Mouse (Mus musculus) MEL (cell line): Measurements from ENCODE around the gene Iqck. TPM values are rescaled to one million over a fixed set of nuclear protein-coding genes. Genes with fewer than 3 reads are reported as not detected.

ENCODE experiments used
- DNase-seq: peaks from one replicate; pipeline ENCODE4 v3.0.0; 2011; ENCODE audit warnings: low read depth, low spot score
- H3K27ac ChIP-seq: 2 replicates; pipeline ENCODE4 v1.5.1; 2012; ENCODE audit warnings: low read depth, mild to moderate bottlenecking, control low read depth, low read length, moderate library complexity; ENCODE audit not compliant: control insufficient read depth
- H3K27me3 ChIP-seq, 2 experiments: fragments of 150-350 bp in 1 of 2; sonication (generic) in 1 of 2; 2 replicates each; pipeline ENCODE4 v1.6.1; 2012; ENCODE audit warnings: low read length in 2 of 2, mild to moderate bottlenecking in 2 of 2, improper control_type of control experiment in 1 of 2, moderate library complexity in 1 of 2; ENCODE audit not compliant: insufficient read depth in 2 of 2, control insufficient read depth in 1 of 2
- H3K36me3 ChIP-seq, 2 experiments: 2 replicates each; pipeline ENCODE4 v1.6.1; 2012 to 2014; ENCODE audit warnings: low read length in 2 of 2, improper control_type of control experiment in 1 of 2, inconsistent platforms in 1 of 2, mild to moderate bottlenecking in 1 of 2; ENCODE audit not compliant: insufficient read depth in 2 of 2, control insufficient read depth in 1 of 2
- H3K4me1 ChIP-seq, 2 experiments: fragments of 150-350 bp in 1 of 2; sonication (generic) in 1 of 2; 2 replicates each; pipeline ENCODE4 v1.6.1; 2012; ENCODE audit warnings: low read length in 2 of 2, improper control_type of control experiment in 1 of 2, mild to moderate bottlenecking in 1 of 2; ENCODE audit not compliant: insufficient read depth in 2 of 2, control insufficient read depth in 1 of 2
- H3K4me3 ChIP-seq, 2 experiments: fragments of 150-350 bp in 1 of 2; sonication (generic) in 1 of 2; 2 replicates each; pipeline ENCODE4 v1.5.1; 2012; ENCODE audit warnings: low read depth in 2 of 2, low read length in 2 of 2, mild to moderate bottlenecking in 2 of 2, moderate library complexity in 2 of 2, control low read depth in 1 of 2, improper control_type of control experiment in 1 of 2; ENCODE audit not compliant: control insufficient read depth in 1 of 2, insufficient read depth in 1 of 2
- H3K79me2 ChIP-seq: 2 replicates; pipeline ENCODE4 v1.6.1; 2012; ENCODE audit warnings: mild to moderate bottlenecking, low read length, moderate library complexity; ENCODE audit not compliant: control insufficient read depth, poor library complexity, insufficient read depth
- H3K9ac ChIP-seq: 2 replicates; pipeline ENCODE4 v1.6.1; 2012; ENCODE audit warnings: low read depth, mild to moderate bottlenecking, control low read depth, low read length, moderate library complexity; ENCODE audit not compliant: control insufficient read depth, poor library complexity, severe bottlenecking
- H3K9me3 ChIP-seq: fragments of 150-350 bp; sonication (generic); replicated peaks from 2 replicates; pipeline ENCODE4 v1.6.1; 2012; ENCODE audit warnings: mild to moderate bottlenecking, low read length, improper control_type of control experiment, moderate library complexity; ENCODE audit not compliant: insufficient read depth
- BHLHE40 ChIP-seq: IDR thresholded peaks from 2 replicates; pipeline ENCODE4 v1.6.1; 2012; ENCODE audit warnings: low read depth, mild to moderate bottlenecking, inconsistent platforms, low read length, improper control_type of control experiment, borderline replicate concordance
- CHD2 ChIP-seq: IDR thresholded peaks from 2 replicates; pipeline ENCODE4 v1.6.1; 2011; ENCODE audit warnings: low read length, improper control_type of control experiment
- E2F4 ChIP-seq: IDR thresholded peaks from 2 replicates; pipeline ENCODE4 v1.6.1; 2011; ENCODE audit warnings: low read depth, low read length, improper control_type of control experiment, borderline replicate concordance
- ELF1 ChIP-seq: IDR thresholded peaks from 2 replicates; pipeline ENCODE4 v1.6.1; 2014; ENCODE audit warnings: low read depth, mild to moderate bottlenecking, inconsistent platforms, low read length, improper control_type of control experiment, moderate library complexity
- EP300 ChIP-seq, 2 experiments: IDR thresholded peaks; 2 replicates each; pipeline ENCODE4 v1.6.1; 2011; ENCODE audit warnings: improper control_type of control experiment in 2 of 2, low read length in 2 of 2, low read depth in 1 of 2, mild to moderate bottlenecking in 1 of 2
- GATA1 ChIP-seq: IDR thresholded peaks from 2 replicates; pipeline ENCODE4 v1.6.1; 2011; ENCODE audit warnings: low read depth, low read length, improper control_type of control experiment
- HCFC1 ChIP-seq: IDR thresholded peaks from 2 replicates; pipeline ENCODE4 v1.6.1; 2012; ENCODE audit warnings: low read depth, mild to moderate bottlenecking, inconsistent platforms, low read length, improper control_type of control experiment, moderate library complexity
- KAT2A ChIP-seq: conservative IDR thresholded peaks from 2 replicates; pipeline ENCODE4 v1.6.1; 2012; ENCODE audit warnings: low read depth, low read length, improper control_type of control experiment, inconsistent platforms
- MAX ChIP-seq: IDR thresholded peaks from 2 replicates; pipeline ENCODE4 v1.6.1; 2011; ENCODE audit warnings: low read length, improper control_type of control experiment
- MAZ ChIP-seq: IDR thresholded peaks from 2 replicates; pipeline ENCODE4 v1.6.1; 2012; ENCODE audit warnings: low read depth, mild to moderate bottlenecking, inconsistent platforms, low read length, improper control_type of control experiment
- MEF2A ChIP-seq: IDR thresholded peaks from 2 replicates; pipeline ENCODE4 v1.6.1; 2014; ENCODE audit warnings: low read depth, mild to moderate bottlenecking, inconsistent platforms, low read length, improper control_type of control experiment; ENCODE audit not compliant: poor library complexity, insufficient replicate concordance, severe bottlenecking; ENCODE audit errors: extremely low read depth
- MXI1 ChIP-seq: IDR thresholded peaks from 2 replicates; pipeline ENCODE4 v1.6.1; 2011; ENCODE audit warnings: mild to moderate bottlenecking, low read depth, low read length, improper control_type of control experiment
- MYB ChIP-seq: IDR thresholded peaks from 2 replicates; pipeline ENCODE4 v1.6.1; 2011; ENCODE audit warnings: mild to moderate bottlenecking, low read depth, low read length, improper control_type of control experiment
- MYC ChIP-seq: IDR thresholded peaks from 2 replicates; pipeline ENCODE4 v1.6.1; 2011; ENCODE audit warnings: low read depth, mild to moderate bottlenecking, low read length, improper control_type of control experiment, moderate library complexity
- POLR2AphosphoS2 ChIP-seq: IDR thresholded peaks from 2 replicates; pipeline ENCODE4 v1.6.1; 2011; ENCODE audit warnings: low read length, improper control_type of control experiment
- POLR2AphosphoS5 ChIP-seq: IDR thresholded peaks from 2 replicates; pipeline ENCODE4 v1.6.1; 2012; ENCODE audit warnings: low read depth, borderline replicate concordance, mild to moderate bottlenecking, inconsistent platforms, low read length, moderate library complexity, mixed read lengths
- RCOR1 ChIP-seq: IDR thresholded peaks from 2 replicates; pipeline ENCODE4 v1.6.1; 2012; ENCODE audit warnings: low read depth, mild to moderate bottlenecking, inconsistent platforms, low read length, improper control_type of control experiment
- SIN3A ChIP-seq: IDR thresholded peaks from 2 replicates; pipeline ENCODE4 v1.6.1; 2012; ENCODE audit warnings: low read length, improper control_type of control experiment, inconsistent platforms
- SMC3 ChIP-seq: IDR thresholded peaks from 2 replicates; pipeline ENCODE4 v1.6.1; 2011; ENCODE audit warnings: low read depth, low read length, improper control_type of control experiment
- TBP ChIP-seq: IDR thresholded peaks from 2 replicates; pipeline ENCODE4 v1.8.0; 2011; ENCODE audit warnings: low read depth, low read length, improper control_type of control experiment
- TCF12 ChIP-seq: IDR thresholded peaks from 2 replicates; pipeline ENCODE4 v1.6.1; 2014; ENCODE audit warnings: low read depth, mild to moderate bottlenecking, inconsistent platforms, low read length, improper control_type of control experiment, moderate library complexity
- UBTF ChIP-seq: IDR thresholded peaks from 2 replicates; pipeline ENCODE4 v1.6.1; 2012; ENCODE audit warnings: low read depth, mild to moderate bottlenecking, inconsistent platforms, low read length, improper control_type of control experiment, moderate library complexity, borderline replicate concordance; ENCODE audit not compliant: insufficient read depth
- USF2 ChIP-seq, 2 experiments: IDR thresholded peaks; 2 replicates each; pipeline ENCODE4 v1.6.1; 2011 to 2012; ENCODE audit warnings: improper control_type of control experiment in 2 of 2, low read length in 2 of 2, borderline replicate concordance in 1 of 2, inconsistent platforms in 1 of 2, low read depth in 1 of 2, mild to moderate bottlenecking in 1 of 2; ENCODE audit not compliant: insufficient read depth in 1 of 2
- ZC3H11A ChIP-seq: IDR thresholded peaks from 2 replicates; pipeline ENCODE4 v1.6.1; 2012; ENCODE audit warnings: low read depth, mild to moderate bottlenecking, inconsistent platforms, low read length, improper control_type of control experiment
- ZKSCAN1 ChIP-seq: IDR thresholded peaks from 2 replicates; pipeline ENCODE4 v1.6.1; 2012; ENCODE audit warnings: low read depth, mild to moderate bottlenecking, inconsistent platforms, low read length, improper control_type of control experiment, moderate library complexity
- ZMIZ1 ChIP-seq: IDR thresholded peaks from 2 replicates; pipeline ENCODE4 v1.6.1; 2012; ENCODE audit warnings: low read depth, mild to moderate bottlenecking, inconsistent platforms, low read length, improper control_type of control experiment, moderate library complexity
- ZNF384 ChIP-seq: IDR thresholded peaks from 2 replicates; pipeline ENCODE4 v1.6.1; 2012; ENCODE audit warnings: low read depth, mild to moderate bottlenecking, inconsistent platforms, low read length, improper control_type of control experiment
- polyA plus RNA-seq, 2 experiments: library from polyadenylated mRNA; stranded (reverse) in 1 of 2; unstranded in 1 of 2; fragments of >175 nt in 1 of 2; fragments of >200 nt in 1 of 2; gene quantifications; 2 replicates each; pipeline versions ENCODE4 v1.2.1 to v1.2.4; 2012; ENCODE audit warnings: low replicate concordance in 2 of 2, low read depth in 1 of 2; ENCODE audit not compliant: insufficient read length in 2 of 2, insufficient read depth in 1 of 2, missing spikeins in 1 of 2
- total RNA-seq: library from RNA; depleted of rRNA; stranded (reverse); fragments of 300-350 nt; gene quantifications from 2 replicates; pipeline ENCODE4 v1.2.3, GENCODE M21; 2012

The Iqck gene
- total and polyA plus RNA-seq, 3 experiments = 0.39 to 0.40 TPM; not detected in 1

GRCm38 (mm10) chr7:118990282-118990681 lies 134.7 kb downstream of the Iqck start:
- TF ChIP-seq RCOR1 (no peak), MAX (no peak), BHLHE40 (no peak), CHD2 (no peak), E2F4 (no peak), MEF2A (no peak), UBTF (no peak), USF2 (IDR thresholded peaks at IDR 0.05; ENCODE audit: borderline replicate concordance in 1 of 2, insufficient read depth in 1 of 2, low read depth in 1 of 2, low read length in 2 of 2) (no peak), POLR2AphosphoS5 (no peak)
- no peaks in the 10 kb centered on the region for H3K9me3 ChIP-seq
- H3K79me2 ChIP-seq = no peaks in the 10 kb centered on the region
- no peak overlapping the region for H3K4me3 ChIP-seq
- no peak overlapping the region for H3K27ac ChIP-seq
- H3K36me3 ChIP-seq = no peaks in the 10 kb centered on the region
- H3K4me1 ChIP-seq = no peaks in the 10 kb centered on the region
- H3K9ac ChIP-seq = no peak overlapping the region
- H3K27me3 ChIP-seq = no peaks in the 10 kb centered on the region; a peak in 1 of 4 replicates
- no peak for DNase-seq

GRCm38 (mm10) chr7:118991341-118991884 lies 135.9 kb downstream of the Iqck start:
- no peaks in the 10 kb centered on the region for H3K79me2 ChIP-seq
- no peaks in the 10 kb centered on the region for H3K4me1 ChIP-seq
- no peak overlapping the region for H3K9ac ChIP-seq
- H3K27ac ChIP-seq = no peak overlapping the region
- H3K9me3 ChIP-seq = no peaks in the 10 kb centered on the region
- TF ChIP-seq ZMIZ1 (no peak), MXI1 (no peak), POLR2AphosphoS2 (no peak), ZNF384 (no peak), SMC3 (no peak), KAT2A (no peak), MYB (no peak), TCF12 (no peak), TBP (no peak), HCFC1 (no peak), ZC3H11A (no peak), ELF1 (no peak), EP300 (IDR thresholded peaks at IDR 0.05; ENCODE audit: low read depth in 1 of 2, low read length in 2 of 2) (no peak), SIN3A (no peak), MYC (no peak), ZKSCAN1 (no peak), MAZ (no peak), GATA1 (no peak), MAX (no peak)
- H3K36me3 ChIP-seq = no peaks in the 10 kb centered on the region
- H3K4me3 ChIP-seq = no peak overlapping the region
- no peaks in the 10 kb centered on the region; a peak in 1 of 4 replicates for H3K27me3 ChIP-seq
- no peak for DNase-seq
